Mouse (Mus musculus) lung, postnatal 0 days (tissue): ENCODE measurements at regions not wholly inside any gene's neighbourhood (a gene's known extent, or its start where the extent isn't known, plus 50 kb on each side); places are given as distances from the start of the nearest gene placed in this dataset.
A peak's percentile ranks its signal among the peaks of the same experiment; 100 is the strongest.

ENCODE experiments used
- CTCF ChIP-seq: IDR thresholded peaks from 2 replicates; pipeline ENCODE4 v1.5.1; 2016; ENCODE audit warnings: antibody characterized with exemption, mild to moderate bottlenecking
- EP300 ChIP-seq: IDR thresholded peaks from 2 replicates; pipeline ENCODE4 v1.6.1; 2016; ENCODE audit warnings: antibody characterized with exemption, mild to moderate bottlenecking, control low read depth

- peak; percentile 30; the same call in 1 of the 2 replicates for TF ChIP-seq CTCF
- TF ChIP-seq EP300: 0 out of 2 replicates have a peak, but pooled peaks have one; percentile 41
Measured at GRCm38 (mm10) chr3:52404636-52405035, 136.5 kb downstream of the Foxo1 start.
